Mouse (Mus musculus) limb, embryonic 15.5 days (tissue): ENCODE measurements around the gene Arid1b. TPM values are rescaled to one million over a fixed set of nuclear protein-coding genes. Genes with fewer than 3 reads are reported as not detected.

Experiments used
- ATAC-seq: fragments of 200-750 bp; cut with Nextera tagmentation; 2 replicates; pipeline ENCODE4 v1.8.0; 2017; ENCODE audit warnings: low read depth, moderate TSS enrichment; ENCODE audit not compliant: insufficient number of reproducible peaks, low FRiP score, low TSS enrichment
- H3K27ac ChIP-seq: fragments of 300-500 bp; sonication (generic); 2 replicates; pipeline ENCODE4 v1.5.1; 2015; ENCODE audit warnings: moderate library complexity, mild to moderate bottlenecking, inconsistent platforms
- H3K27me3 ChIP-seq: fragments of 300-500 bp; sonication (generic); 2 replicates; pipeline ENCODE4 v1.6.1; 2015; ENCODE audit warnings: inconsistent platforms
- H3K36me3 ChIP-seq: fragments of 300-500 bp; sonication (generic); 2 replicates; pipeline ENCODE4 v1.6.1; 2015; ENCODE audit warnings: inconsistent platforms
- H3K4me1 ChIP-seq: fragments of 300-500 bp; sonication (generic); 2 replicates; pipeline ENCODE4 v1.6.1; 2015; ENCODE audit warnings: inconsistent platforms
- H3K4me2 ChIP-seq: fragments of 300-500 bp; sonication (generic); 2 replicates; pipeline ENCODE4 v1.6.1; 2015; ENCODE audit warnings: mild to moderate bottlenecking, inconsistent platforms
- H3K4me3 ChIP-seq: fragments of 300-500 bp; sonication (generic); 2 replicates; pipeline ENCODE4 v1.5.1; 2015; ENCODE audit warnings: mild to moderate bottlenecking, inconsistent platforms
- H3K9ac ChIP-seq: fragments of 300-500 bp; sonication (generic); 2 replicates; pipeline ENCODE4 v1.6.1; 2015; ENCODE audit warnings: inconsistent platforms
- H3K9me3 ChIP-seq: fragments of 300-500 bp; sonication (generic); 2 replicates; pipeline ENCODE4 v1.6.1; 2016; ENCODE audit warnings: inconsistent platforms
- WGBS: fragments of 180-500 bp; shearing (Covaris S2); methylation state at CpG from one replicate; pipeline ENCODE4 v1.1.7; 2015; 5-methylcytosine and 5-hydroxymethylcytosine counted together
- polyA plus RNA-seq: library from polyadenylated mRNA; unstranded; fragments of >200 nt; fragmentation: Nextera tagmentation; extraction: Ambion mirVana; gene quantifications from 2 replicates; pipeline ENCODE4 v1.2.1, GENCODE M21; 2015

Arid1b gene
- polyA plus RNA-seq, 1 experiment from 2014 or later, result 11.4 TPM

DNA sequence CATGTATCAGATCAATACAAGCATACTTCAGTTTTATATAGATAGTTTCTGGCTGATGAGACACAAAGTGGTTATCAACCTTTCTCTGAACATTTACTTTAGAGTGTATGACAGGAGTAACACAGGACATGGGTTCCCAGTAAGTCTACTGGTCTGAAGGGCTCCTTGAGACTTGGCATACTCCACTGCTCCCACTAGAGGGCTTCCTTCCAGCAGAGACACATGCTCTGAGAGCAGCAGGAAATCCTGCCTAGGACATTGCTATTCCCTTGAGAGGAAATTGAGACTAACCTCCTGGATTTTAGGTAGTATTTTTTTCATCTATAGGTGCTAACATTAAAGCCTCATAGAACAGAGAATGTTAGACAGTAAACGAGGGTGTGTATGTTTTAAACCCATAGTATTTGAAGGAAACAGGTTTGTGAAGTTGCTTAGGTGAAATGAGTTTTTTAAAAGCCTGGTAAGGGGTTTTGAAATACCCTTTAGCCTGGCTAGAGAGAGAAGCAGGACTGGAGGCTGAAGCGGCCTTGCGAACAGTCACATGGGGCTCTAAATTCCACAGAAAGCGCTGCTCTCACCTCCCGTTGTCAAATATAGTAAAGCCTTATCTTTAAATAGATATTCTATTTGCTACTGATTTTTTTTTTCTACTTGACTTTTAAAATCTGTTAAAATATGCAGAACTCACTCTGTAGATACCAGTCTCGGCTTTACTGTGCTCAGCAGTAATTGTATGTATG lies 207.9 kb downstream of the Arid1b start:
- Histone ChIP-seq H3K9ac (no peak overlapping the region), H3K4me2 (no peak overlapping the region)

DNA sequence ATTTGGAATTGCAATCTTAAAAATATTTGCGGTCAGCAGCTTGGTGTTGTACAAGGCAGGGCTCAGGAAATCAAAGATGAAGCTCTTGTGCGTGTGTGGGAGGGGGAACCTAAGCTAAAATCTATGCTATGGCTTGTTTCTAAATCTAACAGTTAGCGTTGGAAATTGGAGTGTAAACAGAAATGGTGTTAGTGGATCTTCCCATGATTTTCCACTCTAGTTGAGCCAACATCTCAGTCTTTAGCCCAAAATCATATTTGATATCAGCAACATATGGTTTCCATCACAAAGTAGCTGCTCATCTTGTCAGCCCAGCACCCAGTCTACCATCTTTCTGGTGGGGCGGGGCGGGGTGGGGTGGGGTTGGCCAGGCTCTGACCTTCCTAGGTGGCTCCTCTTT lies 208.6 kb downstream of the Arid1b start:
- ATAC-seq, result no peak

More for the DNA sequence above, 207.9 kb downstream of the Arid1b start:
- Histone ChIP-seq H3K27me3 (no peaks in the 10 kb centered on the region), H3K4me3 (no peak overlapping the region), H3K27ac (no peak overlapping the region), H3K36me3 (no peaks in the 10 kb centered on the region), H3K4me1 (peaks cover 45% of the 10 kb centered on the region), H3K9me3 (no peaks in the 10 kb centered on the region)
- 68% methylated on average over 6 of the region's 6 CpGs for WGBS
- no peak for ATAC-seq

DNA sequence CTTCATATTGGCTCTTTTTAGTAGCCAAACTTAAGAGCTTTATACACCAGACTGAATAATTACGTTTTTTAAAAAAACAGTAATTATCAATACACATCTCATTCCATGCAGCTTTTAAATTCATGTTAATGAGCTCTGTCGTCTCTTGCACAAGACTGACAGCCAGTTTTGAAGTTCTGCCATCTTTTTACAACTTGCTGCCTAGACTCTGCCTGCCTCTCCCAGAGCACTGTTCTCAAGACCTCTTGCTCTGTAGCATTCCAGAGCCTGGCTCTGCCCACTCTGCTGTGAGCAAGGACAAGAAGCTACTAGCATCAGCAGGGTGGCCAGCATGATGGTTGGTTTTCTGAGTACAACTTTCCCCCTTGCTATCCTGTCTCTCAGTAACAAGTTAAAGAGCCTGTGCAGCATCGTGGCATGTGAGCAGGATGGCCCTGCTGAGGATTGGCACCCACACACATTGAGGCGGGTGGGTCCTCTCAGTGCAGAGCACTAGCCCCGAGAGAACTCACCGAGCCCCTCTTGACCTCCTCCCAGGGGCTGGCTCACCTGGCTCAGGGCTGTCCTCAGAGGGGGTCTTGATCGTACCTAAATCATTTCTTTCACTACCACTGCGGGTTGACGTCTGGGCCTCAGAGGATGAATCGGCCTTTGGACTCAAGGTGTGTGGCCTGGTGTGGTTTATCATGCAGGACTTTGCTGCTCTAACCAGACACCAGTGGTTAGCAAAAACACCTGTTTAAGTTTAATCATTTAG lies 209.4 kb downstream of the Arid1b start:
- no peak for ATAC-seq
- Histone ChIP-seq H3K27ac (no peak overlapping the region), H3K4me1 (peaks cover 34% of the 10 kb centered on the region)

More for the DNA sequence above, 208.6 kb downstream of the Arid1b start:
- WGBS, result 80% methylated on average over 5 of the region's 5 CpGs
- Histone ChIP-seq H3K36me3 (no peaks in the 10 kb centered on the region), H3K27me3 (no peaks in the 10 kb centered on the region), H3K4me3 (no peak overlapping the region), H3K9me3 (no peaks in the 10 kb centered on the region), H3K9ac (no peak overlapping the region), H3K4me2 (no peak overlapping the region), H3K27ac (no peak overlapping the region), H3K4me1 (peaks cover 41% of the 10 kb centered on the region)

DNA sequence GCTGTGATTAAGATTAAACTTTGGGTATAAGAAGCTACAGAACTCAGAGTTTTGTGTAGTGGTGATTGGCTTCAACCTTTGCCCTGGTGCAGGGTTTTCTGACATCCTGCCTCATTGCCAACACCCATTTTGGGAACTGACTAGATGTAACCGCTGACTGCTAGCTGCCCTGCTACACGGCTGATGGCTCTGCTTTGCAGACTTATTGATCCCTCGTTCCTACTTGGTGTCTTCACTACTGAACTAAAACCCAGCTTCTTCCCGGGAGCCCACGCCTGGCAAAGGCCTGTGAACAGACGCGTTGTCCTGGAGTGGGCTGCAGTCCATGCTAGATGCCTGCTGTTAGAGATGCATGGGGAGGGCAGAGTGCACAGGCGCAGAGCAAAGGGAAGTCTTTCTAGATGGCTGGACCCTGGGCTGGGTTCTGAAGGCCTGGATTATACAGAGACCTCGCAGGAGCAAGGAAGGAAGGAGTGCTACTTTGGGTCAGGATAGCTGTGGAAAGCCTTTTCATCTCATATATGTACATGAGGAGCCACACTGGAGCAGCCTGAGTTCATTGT lies 210.1 kb downstream of the Arid1b start:
- Histone ChIP-seq H3K9ac (no peak overlapping the region), H3K9me3 (no peaks in the 10 kb centered on the region), H3K27me3 (no peaks in the 10 kb centered on the region), H3K36me3 (no peaks in the 10 kb centered on the region), H3K4me1 (peaks cover 30% of the 10 kb centered on the region), H3K4me3 (no peak overlapping the region), H3K4me2 (no peak overlapping the region), H3K27ac (no peak overlapping the region)
- no peak for ATAC-seq
- 91% methylated on average over 9 of the region's 9 CpGs for WGBS

More for the DNA sequence above, 209.4 kb downstream of the Arid1b start:
- Histone ChIP-seq H3K27me3 (no peaks in the 10 kb centered on the region), H3K9me3 (no peaks in the 10 kb centered on the region), H3K36me3 (no peaks in the 10 kb centered on the region), H3K4me2 (no peak overlapping the region), H3K9ac (no peak overlapping the region), H3K4me3 (no peak overlapping the region)
- WGBS, result 74% methylated on average over 10 of the region's 10 CpGs

DNA sequence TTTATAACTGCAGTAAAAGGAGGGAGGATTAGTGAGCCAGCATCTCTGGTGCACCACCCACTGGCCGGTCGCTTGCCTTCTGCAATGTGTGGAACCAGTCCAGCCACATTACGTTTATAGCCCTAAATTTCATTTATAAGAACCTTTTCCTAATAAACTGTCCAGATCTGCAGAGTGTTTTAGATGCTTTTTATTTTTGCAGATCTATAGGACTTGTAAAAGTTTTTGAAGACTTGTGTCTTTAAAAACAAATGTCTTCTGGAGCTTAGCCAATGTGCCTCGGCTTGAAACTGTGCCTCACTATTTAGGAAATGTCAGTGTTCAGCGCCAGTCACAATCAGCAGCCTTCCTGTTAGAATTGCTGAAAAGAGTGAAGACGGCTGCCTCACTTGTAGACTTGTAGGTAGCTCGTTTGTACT lies 211.0 kb downstream of the Arid1b start:
- ATAC-seq, result no peak
- no peak overlapping the region for H3K4me3 ChIP-seq
- H3K4me1 ChIP-seq, result peaks cover 33% of the 10 kb centered on the region
- H3K4me2 ChIP-seq, result no peak overlapping the region
- WGBS, result 26% methylated on average over 7 of the region's 7 CpGs
- no peaks in the 10 kb centered on the region for H3K36me3 ChIP-seq
- no peaks in the 10 kb centered on the region for H3K9me3 ChIP-seq
- H3K9ac ChIP-seq, result no peak overlapping the region
- no peak overlapping the region for H3K27ac ChIP-seq
- no peaks in the 10 kb centered on the region for H3K27me3 ChIP-seq

DNA sequence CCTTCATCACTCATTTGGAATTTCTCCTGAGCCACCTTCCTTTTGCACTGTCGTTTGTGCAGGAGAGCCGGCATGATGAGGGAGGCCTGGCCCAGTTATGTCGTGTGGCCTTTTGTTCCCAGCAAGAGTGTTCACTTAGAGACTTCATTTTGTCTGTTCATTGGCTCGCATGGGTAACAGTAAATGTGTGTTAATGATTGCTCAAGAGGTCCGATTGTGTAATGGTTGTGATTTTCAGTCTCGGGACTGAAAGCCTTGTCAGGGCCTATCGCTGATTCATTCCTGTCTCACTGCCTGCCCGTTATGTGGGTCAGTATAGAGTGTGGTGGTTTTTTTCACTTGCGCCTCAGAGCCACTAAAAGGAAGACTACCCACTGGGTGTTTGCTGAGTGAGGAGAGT lies 212.6 kb downstream of the Arid1b start:
- H3K9me3 ChIP-seq, result no peaks in the 10 kb centered on the region
- no peak overlapping the region for H3K9ac ChIP-seq
- no peaks in the 10 kb centered on the region for H3K27me3 ChIP-seq
- H3K4me2 ChIP-seq, result no peak overlapping the region
- WGBS, result 55% methylated on average over 9 of the region's 9 CpGs
- H3K4me3 ChIP-seq, result no peak overlapping the region
- no peak for ATAC-seq
- 0 out of 2 replicates have a peak overlapping the region, but pooled peaks have one; percentile 22 for H3K27ac ChIP-seq
- H3K4me1 ChIP-seq, result peaks cover 42% of the 10 kb centered on the region
- no peaks in the 10 kb centered on the region for H3K36me3 ChIP-seq

DNA sequence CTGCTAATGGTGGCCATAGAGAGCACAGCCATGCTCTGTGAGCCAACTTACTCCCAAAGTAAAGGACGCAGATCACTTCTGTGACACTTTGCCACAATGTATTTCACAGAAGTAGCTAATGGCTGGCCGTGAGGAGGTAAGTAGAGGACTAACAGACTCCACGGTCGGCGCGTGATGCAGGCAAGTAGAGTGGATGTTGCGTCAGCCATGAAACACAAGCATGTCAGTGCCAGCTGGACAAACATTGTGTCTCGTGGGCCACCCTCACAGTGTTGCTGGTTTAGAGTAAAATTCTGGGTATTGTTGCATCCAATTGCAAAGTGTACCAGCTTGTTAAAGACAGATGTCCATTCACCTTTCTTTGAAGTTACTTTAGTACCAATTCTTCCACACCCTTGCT lies 213.7 kb downstream of the Arid1b start:
- ATAC-seq, result no peak
- no peak overlapping the region for H3K4me2 ChIP-seq
- H3K4me3 ChIP-seq, result no peak overlapping the region
- no peaks in the 10 kb centered on the region for H3K27me3 ChIP-seq
- H3K9me3 ChIP-seq, result no peaks in the 10 kb centered on the region
- H3K9ac ChIP-seq, result no peak overlapping the region
- H3K27ac ChIP-seq, result no peak overlapping the region
- no peaks in the 10 kb centered on the region for H3K36me3 ChIP-seq
- H3K4me1 ChIP-seq, result peaks cover 32% of the 10 kb centered on the region
- WGBS, result 90% methylated on average over 8 of the region's 8 CpGs

DNA sequence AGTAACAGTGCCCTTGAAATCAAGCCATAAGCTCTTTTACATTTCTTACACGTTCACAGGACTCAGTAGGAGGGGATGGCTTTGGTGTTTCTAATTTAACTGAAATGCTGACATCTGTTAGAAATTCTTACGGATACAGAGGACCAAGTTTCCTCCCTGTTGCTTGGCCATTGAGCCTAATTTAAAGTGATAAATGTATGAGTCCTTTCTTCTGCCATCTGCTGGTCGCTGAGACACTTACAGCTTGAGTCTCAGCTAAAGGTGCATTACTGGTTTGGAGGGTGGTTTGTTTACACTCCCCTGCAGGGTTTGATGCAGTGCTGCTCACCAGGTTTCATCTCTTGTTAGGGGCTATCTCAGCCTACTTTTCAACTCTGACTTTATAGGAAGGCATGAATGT lies 214.2 kb downstream of the Arid1b start:
- no peak overlapping the region for H3K9ac ChIP-seq
- 27% methylated on average over 3 of the region's 3 CpGs for WGBS
- no peak overlapping the region for H3K4me3 ChIP-seq
- no peak overlapping the region for H3K4me2 ChIP-seq
- H3K9me3 ChIP-seq, result no peaks in the 10 kb centered on the region
- no peak overlapping the region for H3K27ac ChIP-seq
- peaks cover 29% of the 10 kb centered on the region for H3K4me1 ChIP-seq
- no peaks in the 10 kb centered on the region for H3K36me3 ChIP-seq
- no peaks in the 10 kb centered on the region for H3K27me3 ChIP-seq
- no peak for ATAC-seq

DNA sequence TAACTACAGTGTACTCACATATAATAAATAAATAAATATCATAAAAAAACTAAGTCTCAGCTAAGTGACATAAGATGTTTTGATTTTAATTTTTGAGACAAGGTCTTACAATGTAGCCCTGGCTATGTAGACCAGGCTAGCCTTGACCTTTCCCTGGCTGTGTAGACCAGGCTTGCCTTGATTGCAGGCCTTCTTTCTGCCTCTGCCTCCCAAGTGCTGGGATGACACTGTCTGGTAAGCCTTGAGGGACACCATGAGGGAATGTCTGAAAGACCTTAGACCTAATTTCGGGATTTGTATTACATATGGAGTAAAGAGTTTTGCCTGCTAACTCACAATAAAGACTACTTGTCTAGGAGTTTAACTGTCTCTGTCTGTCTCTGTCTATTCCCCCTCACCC lies 214.9 kb downstream of the Arid1b start:
- Histone ChIP-seq H3K4me2 (no peak overlapping the region), H3K36me3 (no peaks in the 10 kb centered on the region), H3K27me3 (no peaks in the 10 kb centered on the region), H3K4me3 (no peak overlapping the region), H3K4me1 (peaks cover 23% of the 10 kb centered on the region), H3K9me3 (no peaks in the 10 kb centered on the region), H3K9ac (no peak overlapping the region), H3K27ac (no peak overlapping the region)
- ATAC-seq, result no peak
- 97% methylated on average over 1 of the region's 1 CpGs for WGBS

DNA sequence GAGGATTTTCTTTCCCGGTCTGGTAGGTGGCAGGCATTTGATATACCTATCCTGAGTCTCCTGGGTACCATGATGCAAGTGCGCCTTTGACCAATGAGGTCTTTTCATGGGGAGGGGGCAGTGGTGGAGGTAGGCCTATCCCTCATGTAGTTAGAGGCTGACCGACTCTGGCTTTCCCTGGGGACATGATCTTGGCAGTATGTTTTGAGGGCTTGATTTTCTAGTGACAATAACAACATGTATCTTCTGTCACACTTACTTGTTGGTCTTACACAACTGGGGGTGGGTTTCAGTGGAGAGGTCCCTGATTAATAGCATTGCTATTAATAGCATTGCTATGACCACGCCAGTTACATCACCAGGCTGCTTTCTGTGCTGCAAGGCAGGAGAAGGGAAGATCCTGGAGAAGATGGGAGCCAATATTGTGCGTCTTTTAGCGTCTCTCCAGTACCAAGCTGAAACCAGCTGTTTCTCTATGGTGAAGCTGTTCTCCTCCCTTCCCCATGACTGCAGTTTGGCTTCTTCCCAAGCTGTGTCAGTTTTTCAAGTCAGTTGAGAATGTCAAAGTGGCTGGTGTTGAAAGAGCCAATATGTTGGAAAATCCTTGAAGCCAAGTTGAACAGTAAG lies 216.1 kb downstream of the Arid1b start:
- Histone ChIP-seq H3K9ac (no peak overlapping the region), H3K4me1 (peaks cover 14% of the 10 kb centered on the region; the same call in 1 of the 2 replicates), H3K27ac (no peak overlapping the region), H3K4me3 (no peak overlapping the region), H3K36me3 (no peaks in the 10 kb centered on the region), H3K4me2 (no peak overlapping the region), H3K9me3 (no peaks in the 10 kb centered on the region), H3K27me3 (no peaks in the 10 kb centered on the region)
- ATAC-seq, result no peak
- 65% methylated on average over 6 of the region's 6 CpGs for WGBS

DNA sequence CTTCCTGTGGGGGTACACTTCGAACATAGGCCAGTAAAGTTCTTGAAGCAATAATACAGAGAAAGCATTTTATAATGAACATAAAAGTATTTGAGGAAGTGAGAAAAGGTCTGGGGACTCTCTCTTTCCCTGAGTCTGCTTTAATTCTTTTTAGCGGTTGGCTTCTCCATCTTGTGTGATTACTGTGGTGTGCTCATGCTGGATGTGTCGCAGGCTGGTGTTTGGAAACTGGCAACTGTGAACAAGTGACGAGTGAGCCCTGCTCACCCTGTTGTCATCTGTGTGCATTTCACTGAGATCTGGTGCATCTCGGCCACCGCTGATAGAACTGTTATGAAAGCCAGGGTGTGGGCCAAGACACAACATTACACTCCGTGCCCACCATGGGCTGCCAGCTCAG lies 216.8 kb downstream of the Arid1b start:
- no peaks in the 10 kb centered on the region for H3K36me3 ChIP-seq
- ATAC-seq, result no peak
- H3K9ac ChIP-seq, result no peak overlapping the region
- H3K4me2 ChIP-seq, result no peak overlapping the region
- no peak overlapping the region for H3K27ac ChIP-seq
- 80% methylated on average over 7 of the region's 7 CpGs for whole genome bisulfite sequencing
- H3K4me1 ChIP-seq, result peaks cover 11% of the 10 kb centered on the region; the same call in 1 of the 2 replicates
- H3K27me3 ChIP-seq, result no peaks in the 10 kb centered on the region
- H3K4me3 ChIP-seq, result no peak overlapping the region
- H3K9me3 ChIP-seq, result no peaks in the 10 kb centered on the region

DNA sequence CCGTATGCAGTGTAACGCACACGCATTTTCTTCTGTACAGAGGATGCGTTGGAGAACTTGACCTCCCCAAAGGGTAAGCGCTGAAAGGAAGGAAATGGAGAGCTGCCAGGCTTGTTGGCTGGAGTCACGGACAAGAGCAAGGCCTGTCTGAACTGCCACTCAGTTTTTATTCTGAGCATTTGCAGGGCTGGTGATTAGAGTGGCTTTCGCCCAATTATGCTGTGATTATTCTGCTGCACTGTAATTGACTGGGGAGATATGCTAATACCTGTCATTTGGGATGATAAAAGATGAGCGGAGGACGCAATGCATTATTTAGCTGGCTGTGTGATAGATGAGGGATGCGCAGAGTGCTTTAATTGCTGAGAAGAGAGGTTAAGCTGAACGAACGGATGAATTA lies 218.0 kb downstream of the Arid1b start:
- Histone ChIP-seq H3K27ac (no peak overlapping the region), H3K4me1 (peaks cover 16% of the 10 kb centered on the region), H3K9ac (no peak overlapping the region), H3K36me3 (no peaks in the 10 kb centered on the region), H3K4me3 (no peak overlapping the region), H3K27me3 (no peaks in the 10 kb centered on the region), H3K9me3 (no peaks in the 10 kb centered on the region), H3K4me2 (no peak overlapping the region)
- 66% methylated on average over 12 of the region's 12 CpGs for WGBS
- no peak for ATAC-seq
